Mouse (Mus musculus): Measurements from ENCODE around the gene Mbd3.

GRCm38 (mm10) chr10:80434233-80434592 is 34.9 kb upstream of the Mbd3 start:
- TF ChIP-seq CTCF (IDR thresholded peaks at IDR 0.05; ENCODE audit: insufficient read depth, low read length), result no peak
- no peak for TF ChIP-seq POLR2A (IDR thresholded peaks at IDR 0.05; ENCODE audit: borderline replicate concordance, extremely low read depth, low read depth, low read length)

Data from lung, adult 2 months (tissue).